Mouse (Mus musculus) forebrain, embryonic 12.5 days (tissue): Measurements from ENCODE around the gene Taf11. TPM values are rescaled to one million over a fixed set of nuclear protein-coding genes. Genes with fewer than 3 reads are reported as not detected.

Experiments used
- ATAC-seq: fragments of 200-750 bp; cut with Nextera tagmentation; 2 replicates; pipeline ENCODE4 v1.8.0; 2017; ENCODE audit warnings: moderate TSS enrichment; ENCODE audit not compliant: low FRiP score
- H3K27ac ChIP-seq: fragments of 300-500 bp; sonication (generic); 2 replicates; pipeline ENCODE4 v1.5.1; 2016; ENCODE audit warnings: mild to moderate bottlenecking
- H3K27me3 ChIP-seq: fragments of 300-500 bp; sonication (generic); 2 replicates; pipeline ENCODE4 v1.6.1; 2016; ENCODE audit warnings: mild to moderate bottlenecking
- H3K36me3 ChIP-seq: fragments of 300-500 bp; sonication (generic); replicated peaks from 2 replicates; pipeline ENCODE4 v1.6.1; 2016; ENCODE audit warnings: mild to moderate bottlenecking
- H3K4me1 ChIP-seq: fragments of 300-500 bp; sonication (generic); 2 replicates; pipeline ENCODE4 v1.6.1; 2016
- H3K4me2 ChIP-seq: fragments of 300-500 bp; sonication (generic); 2 replicates; pipeline ENCODE4 v1.6.1; 2016; ENCODE audit warnings: mild to moderate bottlenecking, moderate library complexity
- H3K4me3 ChIP-seq: fragments of 300-500 bp; sonication (generic); replicated peaks from 2 replicates; pipeline ENCODE4 v1.5.1; 2016; ENCODE audit warnings: mild to moderate bottlenecking
- H3K9ac ChIP-seq: fragments of 300-500 bp; sonication (generic); 2 replicates; pipeline ENCODE4 v1.6.1; 2016; ENCODE audit warnings: mild to moderate bottlenecking
- H3K9me3 ChIP-seq: fragments of 300-500 bp; sonication (generic); 2 replicates; pipeline ENCODE4 v1.6.1; 2016
- WGBS: fragments of 180-500 bp; shearing (Covaris S2); methylation state at CpG from one replicate; pipeline ENCODE4 v1.1.7; 2016; 5-methylcytosine and 5-hydroxymethylcytosine counted together
- polyA plus RNA-seq: library from polyadenylated mRNA; unstranded; fragments of >200 nt; fragmentation: Nextera tagmentation; extraction: Ambion mirVana; gene quantifications from 2 replicates; pipeline ENCODE4 v1.2.1, GENCODE M21; 2016

Gene Taf11
- polyA plus RNA-seq, 1 experiment from 2014 or later = 100 TPM

DNA sequence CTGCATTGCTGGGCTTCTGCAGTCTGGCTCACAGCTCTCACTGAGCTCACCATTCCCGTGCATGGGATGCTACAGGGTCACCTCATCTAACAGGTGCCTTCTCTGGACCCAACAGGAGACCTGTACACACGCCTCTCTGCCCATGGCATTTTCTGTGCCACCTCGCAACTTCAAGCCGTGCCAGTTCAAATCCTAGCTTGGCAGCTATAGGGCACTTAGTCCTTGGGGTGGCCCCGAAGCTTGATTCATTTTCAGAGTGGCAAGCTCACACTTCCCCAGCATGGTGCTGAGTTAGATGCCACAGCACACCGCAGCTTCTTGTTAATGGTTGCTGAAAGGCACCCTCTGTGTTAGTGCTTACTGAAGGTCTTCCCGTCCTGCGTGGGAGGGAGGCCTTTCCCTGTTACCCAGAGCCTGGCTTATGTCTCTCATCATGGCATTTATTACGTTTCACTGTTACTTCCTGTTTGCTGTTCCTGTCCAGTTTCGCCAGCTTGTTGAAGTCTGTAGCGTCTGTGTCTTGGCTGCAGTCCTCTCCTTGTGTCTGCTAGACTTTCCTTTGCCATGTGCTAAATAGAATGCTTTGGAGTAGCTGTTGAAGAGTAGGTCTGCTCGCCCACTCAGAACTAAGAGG is 28.6 kb upstream of the Taf11 start:
- no peaks in the 10 kb centered on the region for H3K36me3 ChIP-seq
- no peak overlapping the region for H3K4me2 ChIP-seq
- no peak overlapping the region for H3K9ac ChIP-seq
- WGBS = 87% methylated on average over 12 of the region's 12 CpGs
- ATAC-seq = no peak
- H3K9me3 ChIP-seq = no peaks in the 10 kb centered on the region
- no peak overlapping the region for H3K27ac ChIP-seq
- H3K27me3 ChIP-seq = no peaks in the 10 kb centered on the region
- H3K4me1 ChIP-seq = peaks cover 8% of the 10 kb centered on the region
- no peak overlapping the region for H3K4me3 ChIP-seq

DNA sequence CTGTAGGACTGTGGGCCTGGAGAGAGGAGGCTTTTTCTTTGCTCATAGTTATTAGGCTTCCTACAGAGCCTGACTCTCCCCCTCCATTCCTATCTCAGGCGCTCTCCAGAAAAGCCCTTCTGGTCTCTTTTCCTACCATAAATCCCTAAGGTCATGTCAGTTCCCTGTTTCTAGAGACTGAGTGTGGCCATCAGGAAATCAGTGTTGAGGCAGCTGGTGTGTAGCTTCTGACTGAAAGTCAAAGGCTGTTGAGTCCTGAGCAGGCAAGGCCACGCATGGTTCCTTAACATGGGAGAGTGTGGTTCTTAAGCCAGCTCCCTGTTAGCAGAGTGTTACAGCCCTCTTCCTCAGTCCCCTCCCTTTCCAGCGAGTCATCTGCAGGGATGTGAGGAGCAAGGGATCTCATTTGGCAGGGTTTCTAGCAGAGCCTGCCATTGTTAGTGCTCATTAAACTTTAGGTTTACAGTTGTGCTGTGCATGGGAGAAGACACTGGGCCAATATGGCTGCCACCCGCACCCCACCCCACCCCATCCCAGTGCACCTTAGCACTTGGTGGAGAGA is 27.5 kb upstream of the Taf11 start:
- no peaks in the 10 kb centered on the region for H3K36me3 ChIP-seq
- no peaks in the 10 kb centered on the region for H3K27me3 ChIP-seq
- H3K4me1 ChIP-seq = peaks cover 8% of the 10 kb centered on the region
- no peaks in the 10 kb centered on the region for H3K9me3 ChIP-seq
- H3K4me2 ChIP-seq = no peak overlapping the region
- H3K4me3 ChIP-seq = no peak overlapping the region
- H3K27ac ChIP-seq = no peak overlapping the region
- WGBS = 91% methylated on average over 4 of the region's 4 CpGs
- no peak for ATAC-seq
- H3K9ac ChIP-seq = no peak overlapping the region

GRCm38 (mm10) chr17:27935091-27935490 is 25.4 kb upstream of the Taf11 start:
- H3K4me1 ChIP-seq = peaks cover under 1% of the 10 kb centered on the region; the same call in 1 of the 2 replicates
- no peak overlapping the region for H3K4me3 ChIP-seq
- no peaks in the 10 kb centered on the region for H3K36me3 ChIP-seq
- no peaks in the 10 kb centered on the region for H3K9me3 ChIP-seq
- no peak overlapping the region for H3K4me2 ChIP-seq
- no peak for ATAC-seq
- WGBS = 93% methylated on average over 3 of the region's 3 CpGs
- H3K9ac ChIP-seq = no peak overlapping the region
- no peak overlapping the region for H3K27ac ChIP-seq
- H3K27me3 ChIP-seq = no peaks in the 10 kb centered on the region

DNA sequence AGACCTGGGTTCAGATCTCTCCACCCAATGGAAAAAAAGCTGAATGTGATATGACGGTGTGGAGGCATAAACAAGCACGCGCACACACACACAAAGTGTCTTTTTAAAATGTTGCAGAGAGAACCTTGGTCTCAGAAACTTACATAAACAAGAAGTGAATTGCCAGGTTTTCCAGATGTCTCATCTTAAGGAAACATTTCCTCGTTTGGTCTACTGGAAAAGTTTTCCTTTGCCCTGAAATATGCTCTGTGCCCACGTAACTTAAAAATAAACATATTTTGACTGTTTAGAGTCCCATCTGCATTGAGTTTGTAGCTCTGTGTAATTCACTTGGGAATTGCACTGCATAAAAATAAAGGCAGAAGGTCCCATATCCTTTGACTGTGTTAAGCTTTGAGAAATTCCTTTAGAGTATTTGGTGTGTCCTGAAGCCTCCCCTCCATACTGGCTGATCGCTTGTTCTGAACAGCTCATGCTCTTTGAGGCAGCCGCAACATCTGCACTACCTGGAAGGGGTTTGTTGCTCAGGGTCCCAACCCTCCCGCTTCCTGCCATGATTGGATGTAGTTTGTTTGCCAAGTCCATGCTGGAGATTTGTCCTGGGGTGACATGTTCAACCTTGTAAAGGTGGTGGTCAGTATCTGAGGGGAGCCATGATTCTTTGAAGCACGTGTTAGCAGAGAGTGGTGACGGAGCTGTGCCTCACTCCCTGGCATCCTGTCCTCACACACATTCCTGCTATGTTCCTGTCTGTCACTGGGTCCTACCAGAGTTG is 24.7 kb upstream of the Taf11 start:
- H3K9ac ChIP-seq = no peak overlapping the region
- no peaks in the 10 kb centered on the region for H3K4me1 ChIP-seq
- no peak overlapping the region for H3K27ac ChIP-seq
- H3K4me2 ChIP-seq = no peak overlapping the region
- no peaks in the 10 kb centered on the region for H3K9me3 ChIP-seq
- no peaks in the 10 kb centered on the region for H3K36me3 ChIP-seq
- ATAC-seq = no peak
- no peak overlapping the region for H3K4me3 ChIP-seq
- no peaks in the 10 kb centered on the region for H3K27me3 ChIP-seq
- WGBS = 94% methylated on average over 10 of the region's 10 CpGs

- Histone ChIP-seq H3K9me3 (no peaks in the 10 kb centered on the region), H3K36me3 (no peaks in the 10 kb centered on the region), H3K4me2 (no peak overlapping the region), H3K9ac (no peak overlapping the region), H3K4me1 (no peaks in the 10 kb centered on the region), H3K27me3 (no peaks in the 10 kb centered on the region), H3K27ac (no peak overlapping the region), H3K4me3 (no peak overlapping the region)
- 94% methylated on average over 4 of the region's 4 CpGs for WGBS
- no peak for ATAC-seq
These were observed 22.2 kb upstream of the Taf11 start for GRCm38 (mm10) chr17:27931826-27932225.

DNA sequence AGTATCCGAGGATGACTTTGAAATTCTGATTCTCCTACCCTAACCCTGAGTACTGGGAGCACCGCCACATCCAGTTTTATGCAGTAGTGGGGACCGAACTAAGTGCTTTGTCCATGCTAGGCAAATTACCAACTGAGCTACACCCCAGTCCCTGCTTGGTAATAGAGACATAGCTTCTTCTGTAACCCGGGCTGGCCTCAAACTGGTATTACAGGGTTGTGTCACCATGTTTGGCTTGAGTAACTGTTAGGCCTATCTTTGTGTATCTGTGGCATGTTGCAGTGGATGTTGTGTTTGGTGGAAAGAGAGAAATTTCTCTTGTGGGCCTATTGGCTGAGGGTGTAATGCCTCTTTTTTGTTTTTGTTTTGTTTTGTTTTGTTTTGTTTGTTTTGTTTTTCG is 20.6 kb upstream of the Taf11 start:
- no peaks in the 10 kb centered on the region for H3K9me3 ChIP-seq
- WGBS = 94% methylated on average over 5 of the region's 5 CpGs

DNA sequence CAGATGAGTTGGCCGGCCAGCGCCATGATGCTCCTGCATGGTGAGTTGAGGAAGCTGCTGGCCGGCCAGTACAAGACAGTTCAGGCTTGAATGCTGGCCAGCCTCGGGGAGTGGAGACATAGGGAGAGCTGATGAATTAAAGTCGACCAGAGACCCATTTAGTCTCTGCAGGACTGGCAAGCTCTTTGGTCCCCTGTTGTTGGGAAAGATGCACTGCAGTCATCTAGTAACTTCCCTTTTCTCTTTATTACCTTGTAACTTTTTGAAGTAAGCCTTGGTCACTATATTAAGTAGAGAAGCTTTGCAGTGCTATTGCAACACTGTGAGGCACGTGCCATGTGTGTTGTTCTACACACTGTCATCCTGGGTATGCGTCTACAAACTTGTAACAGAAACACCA is 15.9 kb upstream of the Taf11 start:
- Histone ChIP-seq H3K27ac (no peak overlapping the region), H3K4me2 (no peak overlapping the region), H3K4me1 (0 out of 2 replicates have a peak, but pooled peaks cover 3% of the 10 kb centered on the region), H3K9me3 (no peaks in the 10 kb centered on the region), H3K27me3 (no peaks in the 10 kb centered on the region), H3K36me3 (no peaks in the 10 kb centered on the region), H3K4me3 (no peak overlapping the region), H3K9ac (no peak overlapping the region)
- no peak for ATAC-seq
- WGBS = 81% methylated on average over 7 of the region's 7 CpGs

More for the DNA sequence above, 20.6 kb upstream of the Taf11 start:
- Histone ChIP-seq H3K9ac (no peak overlapping the region), H3K27ac (no peak overlapping the region), H3K36me3 (no peaks in the 10 kb centered on the region), H3K27me3 (no peaks in the 10 kb centered on the region), H3K4me1 (no peaks in the 10 kb centered on the region), H3K4me3 (no peak overlapping the region), H3K4me2 (no peak overlapping the region)
- ATAC-seq = no peak

DNA sequence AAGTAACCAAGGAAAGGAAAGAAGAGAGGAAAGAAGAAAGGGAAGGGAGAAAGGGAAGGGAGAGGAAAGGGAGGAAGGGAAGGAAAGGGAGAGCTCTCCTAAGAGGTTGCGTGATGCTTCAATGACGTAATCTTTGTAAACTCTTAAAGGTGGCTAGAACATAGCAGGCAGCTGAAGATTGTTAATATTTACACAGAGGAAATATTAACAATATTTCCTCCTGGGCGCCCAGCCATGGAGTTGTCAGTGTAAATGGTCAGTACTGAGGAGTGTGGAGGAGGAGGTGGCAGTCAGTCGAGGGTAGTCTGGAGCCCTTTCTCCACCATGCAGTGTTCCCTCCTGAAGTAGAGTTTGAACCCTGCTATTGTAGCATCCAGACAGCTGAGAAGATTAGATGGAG is 15.4 kb upstream of the Taf11 start:
- H3K9ac ChIP-seq = no peak overlapping the region
- no peak overlapping the region for H3K4me3 ChIP-seq
- no peaks in the 10 kb centered on the region for H3K9me3 ChIP-seq
- H3K4me1 ChIP-seq = 0 out of 2 replicates have a peak, but pooled peaks cover 3% of the 10 kb centered on the region
- no peaks in the 10 kb centered on the region for H3K36me3 ChIP-seq
- 89% methylated on average over 4 of the region's 4 CpGs for WGBS
- H3K27me3 ChIP-seq = no peaks in the 10 kb centered on the region
- H3K4me2 ChIP-seq = no peak overlapping the region
- ATAC-seq = no peak
- no peak overlapping the region for H3K27ac ChIP-seq

GRCm38 (mm10) chr17:27922174-27922712 is 12.6 kb upstream of the Taf11 start:
- H3K9me3 ChIP-seq = no peaks in the 10 kb centered on the region
- H3K36me3 ChIP-seq = no peaks in the 10 kb centered on the region
- H3K27ac ChIP-seq = no peak overlapping the region
- ATAC-seq = no peak
- no peak overlapping the region for H3K9ac ChIP-seq
- no peaks in the 10 kb centered on the region for H3K27me3 ChIP-seq
- H3K4me1 ChIP-seq = 0 out of 2 replicates have a peak, but pooled peaks cover 3% of the 10 kb centered on the region
- no peak overlapping the region for H3K4me3 ChIP-seq
- H3K4me2 ChIP-seq = no peak overlapping the region
- 82% methylated on average over 11 of the region's 11 CpGs for WGBS

GRCm38 (mm10) chr17:27920676-27921075 is 11.0 kb upstream of the Taf11 start:
- Histone ChIP-seq H3K27ac (no peak overlapping the region), H3K4me3 (no peak overlapping the region), H3K4me1 (0 out of 2 replicates have a peak, but pooled peaks cover 3% of the 10 kb centered on the region), H3K9me3 (no peaks in the 10 kb centered on the region), H3K4me2 (no peak overlapping the region), H3K9ac (no peak overlapping the region), H3K36me3 (no peaks in the 10 kb centered on the region), H3K27me3 (no peaks in the 10 kb centered on the region)
- 82% methylated on average over 4 of the region's 4 CpGs for WGBS
- no peak for ATAC-seq

- 96% methylated on average over 4 of the region's 4 CpGs for WGBS
These were observed 6.7 kb upstream of the Taf11 start for GRCm38 (mm10) chr17:27916366-27916765.

DNA sequence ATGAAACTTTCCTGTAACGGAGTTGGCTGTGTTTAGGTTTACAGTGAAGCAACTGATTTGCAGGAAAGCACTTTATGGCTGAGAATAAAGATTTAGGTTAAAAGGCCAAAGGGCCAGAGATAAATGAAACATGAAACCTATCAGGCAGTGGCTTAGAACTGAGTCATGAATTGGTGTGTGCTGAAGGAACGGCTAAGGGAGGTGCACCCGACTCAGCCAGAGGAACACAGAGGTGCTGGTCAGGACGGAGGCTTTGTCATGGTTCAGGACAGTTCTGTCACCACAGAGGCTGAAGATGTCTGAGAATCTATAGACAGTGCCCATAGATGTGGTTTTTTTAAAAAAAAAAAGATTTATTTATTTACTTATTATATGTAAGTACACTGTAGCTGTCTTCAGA is 5.1 kb upstream of the Taf11 start:
- H3K4me3 ChIP-seq = no peak overlapping the region
- ATAC-seq = no peak
- WGBS = 93% methylated on average over 4 of the region's 4 CpGs

More at GRCm38 (mm10) chr17:27916366-27916765, 6.7 kb upstream of the Taf11 start:
- Histone ChIP-seq H3K4me1 (peaks cover 8% of the 10 kb centered on the region), H3K4me2 (no peak overlapping the region), H3K27ac (no peak overlapping the region), H3K36me3 (peaks cover 7% of the 10 kb centered on the region), H3K27me3 (no peaks in the 10 kb centered on the region), H3K9ac (no peak overlapping the region), H3K4me3 (no peak overlapping the region), H3K9me3 (no peaks in the 10 kb centered on the region)
- ATAC-seq = no peak

More for the DNA sequence above, 5.1 kb upstream of the Taf11 start:
- no peaks in the 10 kb centered on the region for H3K27me3 ChIP-seq
- H3K36me3 ChIP-seq = peaks cover 7% of the 10 kb centered on the region
- no peak overlapping the region for H3K4me2 ChIP-seq
- H3K4me1 ChIP-seq = peaks cover 21% of the 10 kb centered on the region
- no peak overlapping the region for H3K9ac ChIP-seq
- H3K9me3 ChIP-seq = no peaks in the 10 kb centered on the region
- no peak overlapping the region for H3K27ac ChIP-seq
